Mouse (Mus musculus) ES-Bruce4 (cell line): ENCODE results near the gene Mapk3.

Source experiments
- CTCF ChIP-seq: IDR thresholded peaks from one replicate; pipeline ENCODE4 v1.8.1; 2011; ENCODE audit warnings: low read depth, low read length
- EP300 ChIP-seq: IDR thresholded peaks from 2 replicates; pipeline ENCODE4 v1.6.1; 2011; ENCODE audit warnings: low read depth, low read length; ENCODE audit not compliant: insufficient read depth
- POLR2A ChIP-seq: IDR thresholded peaks from one replicate; pipeline ENCODE4 v1.8.1; 2011; ENCODE audit warnings: low read length; ENCODE audit not compliant: insufficient read depth

DNA sequence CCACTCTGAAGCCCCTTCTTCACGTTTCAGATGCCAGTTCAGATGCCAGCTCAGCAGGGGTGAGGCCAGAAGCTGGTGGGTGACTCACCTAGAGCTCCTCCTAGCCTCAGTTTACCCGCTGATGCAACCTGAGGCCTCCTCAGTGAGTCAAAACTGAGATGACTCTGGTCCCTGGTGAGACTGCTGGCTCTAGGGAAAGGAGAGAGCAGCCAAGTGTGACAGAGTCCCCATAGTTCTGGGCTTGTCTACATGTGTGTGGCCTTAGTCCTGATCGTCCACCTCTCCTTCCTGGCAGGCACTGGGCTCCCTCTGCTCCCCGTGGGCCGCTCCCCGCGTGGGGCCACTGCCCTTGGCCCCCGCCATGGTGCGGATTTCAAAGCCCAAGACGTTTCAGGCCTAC is 18.1 kb downstream of the Mapk3 start:
- TF ChIP-seq POLR2A: no peak
- TF ChIP-seq CTCF: no peak
- no peak for TF ChIP-seq EP300
